Mouse (Mus musculus) heart, adult 2 months (tissue): ENCODE results near the gene Nelfb.

Source experiments
- CTCF ChIP-seq: fragments of 200-600 bp; IDR thresholded peaks from 2 replicates; pipeline ENCODE4 v1.8.1; 2022; ENCODE audit warnings: antibody characterized with exemption, mild to moderate bottlenecking, moderate library complexity
- EP300 ChIP-seq: fragments of 200-500 bp; IDR thresholded peaks from 2 replicates; pipeline ENCODE4 v1.6.1; 2011; ENCODE audit warnings: low read depth, low read length, control low read depth; ENCODE audit not compliant: insufficient read depth
- POLR2A ChIP-seq: fragments of 200-500 bp; IDR thresholded peaks from 2 replicates; pipeline ENCODE4 v1.6.1; 2011; ENCODE audit warnings: mild to moderate bottlenecking, low read depth, low read length, control low read depth; ENCODE audit not compliant: insufficient read depth

- TF ChIP-seq CTCF, result no peak
- no peak for TF ChIP-seq POLR2A
- TF ChIP-seq EP300, result no peak
Observed at GRCm38 (mm10) chr2:25240723-25241437, 29.6 kb upstream of the Nelfb start.
